Mouse (Mus musculus): ENCODE measurements around the gene Cep290.

The Cep290 gene

GRCm38 (mm10) chr10:100598339-100598738, 111.0 kb downstream of the Cep290 start:
- DNase-seq = no peak

DNA sequence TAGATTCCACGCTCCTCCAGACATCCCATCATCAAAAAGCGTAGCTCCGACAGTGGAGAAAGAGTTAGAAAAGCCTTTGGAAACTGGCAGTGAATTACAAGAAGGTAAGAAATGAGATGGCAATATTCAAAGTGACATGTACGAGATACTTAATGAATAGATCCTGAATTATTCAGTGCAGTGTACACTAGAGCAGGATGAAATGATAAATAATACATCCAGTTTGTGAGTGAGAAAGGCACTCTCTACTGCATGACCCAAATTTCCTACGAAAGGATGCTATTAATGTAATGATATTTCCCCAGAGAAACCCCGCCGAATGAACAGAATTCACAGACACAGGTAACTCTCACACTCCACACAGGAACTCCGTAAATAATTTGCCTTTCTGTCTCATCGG, 116.2 kb downstream of the Cep290 start:
- no peak for DNase-seq

DNA sequence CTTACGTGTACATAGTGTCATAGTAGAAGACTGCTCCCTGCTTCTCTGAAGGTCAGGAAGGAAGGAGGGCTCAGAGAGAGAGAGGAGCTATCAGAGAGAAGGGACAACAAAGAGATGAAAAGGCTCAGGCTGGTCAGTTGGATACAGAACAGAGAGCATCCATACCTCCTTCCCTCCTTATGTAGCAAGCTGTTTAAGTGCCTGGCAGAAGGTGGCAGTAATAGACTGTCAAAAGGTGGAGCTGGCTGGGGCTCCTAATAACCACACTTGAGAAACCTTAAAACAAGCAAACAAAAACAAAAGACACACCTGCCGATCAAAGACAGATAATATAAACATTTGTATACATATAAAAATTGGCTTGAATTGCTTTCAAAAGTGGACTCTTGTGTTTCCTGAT, 116.9 kb downstream of the Cep290 start:
- no peak for DNase-seq

DNA sequence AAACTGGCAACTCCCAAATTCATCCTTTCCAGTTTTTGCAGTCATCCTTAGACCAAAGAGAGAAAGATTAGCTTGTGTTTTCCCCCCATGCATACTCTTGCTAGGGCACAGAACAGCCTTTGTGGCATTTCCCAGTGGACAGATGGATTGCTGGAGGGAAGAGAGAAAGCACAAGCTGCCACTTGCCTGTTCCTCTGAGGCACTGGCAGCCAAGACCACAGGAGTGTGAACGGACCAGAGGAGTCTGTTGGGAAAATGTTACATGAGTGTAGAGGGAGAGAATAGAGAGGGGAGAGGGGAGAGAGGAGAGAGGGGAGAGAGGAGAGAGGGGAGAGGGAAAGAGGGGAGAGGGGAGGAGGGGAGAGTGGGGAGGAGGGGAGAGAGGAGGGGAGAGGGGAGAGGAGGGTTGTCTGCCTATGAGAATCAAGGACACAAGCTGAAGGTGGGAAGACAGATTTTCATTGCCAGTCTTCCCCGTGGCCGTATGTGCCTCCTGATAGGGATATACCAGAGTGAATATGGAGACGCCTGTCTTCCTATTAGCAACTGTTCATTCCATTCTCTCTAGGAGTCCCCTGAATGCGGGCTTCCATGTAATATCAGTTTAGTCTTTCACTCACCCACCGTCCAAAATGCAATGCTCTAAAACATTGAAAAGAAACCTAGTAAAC, 130.0 kb downstream of the Cep290 start:
- no peak for DNase-seq

- no peak for DNase-seq
Observed at GRCm38 (mm10) chr10:100619474-100619873, 132.1 kb downstream of the Cep290 start.

DNA sequence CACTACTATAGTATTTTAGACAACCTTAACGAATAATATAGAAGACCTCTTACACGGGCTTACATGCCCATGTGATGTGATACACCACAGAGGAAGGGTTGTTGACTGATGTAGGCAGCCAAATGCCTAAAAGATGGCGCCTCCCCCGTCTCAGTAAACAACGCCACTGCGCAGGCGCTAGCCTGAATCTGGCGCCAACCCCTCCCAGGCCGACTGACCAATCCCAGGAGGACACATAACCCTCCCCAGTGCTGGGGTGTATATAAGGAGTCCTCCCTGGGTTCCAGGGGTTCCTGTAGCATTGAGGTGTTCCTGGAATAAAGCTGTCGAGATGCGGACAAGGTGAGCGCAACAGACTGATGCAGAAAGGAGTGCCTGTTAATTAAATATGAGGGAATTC, 132.7 kb downstream of the Cep290 start:
- DNase-seq = no peak

DNA sequence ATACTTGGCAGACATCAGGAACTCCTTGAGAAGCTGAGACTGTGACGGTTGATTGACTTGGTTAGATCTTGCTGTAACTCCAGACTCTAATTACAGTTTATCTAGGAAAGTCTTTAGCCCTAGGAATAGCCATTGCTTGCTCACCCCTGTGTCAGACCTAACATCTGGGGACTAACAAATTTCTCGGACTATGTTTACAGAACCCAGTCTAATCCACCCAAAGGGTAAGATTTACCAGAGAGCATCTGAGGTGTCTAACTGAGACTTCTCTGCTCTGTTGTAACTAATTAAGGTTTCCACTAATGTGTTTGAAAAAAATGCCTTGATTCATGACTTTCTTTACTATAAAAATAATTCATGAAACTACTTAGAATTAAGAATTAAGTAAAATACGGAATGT, 135.1 kb downstream of the Cep290 start:
- DNase-seq = no peak

All from lung, postnatal 36 days (tissue).